Mouse (Mus musculus): ENCODE measurements around the gene Stam. TPM values are rescaled to one million over a fixed set of nuclear protein-coding genes. Genes with fewer than 3 reads are reported as not detected.
"Not testable (repeated sequence)": the region's sequence is repeated elsewhere in the genome, so short reads cannot be mapped to it uniquely, and the experiment has no call there.

The Stam gene
- polyA plus RNA-seq, 1 experiment from 2014 or later = 34.3 TPM

DNA sequence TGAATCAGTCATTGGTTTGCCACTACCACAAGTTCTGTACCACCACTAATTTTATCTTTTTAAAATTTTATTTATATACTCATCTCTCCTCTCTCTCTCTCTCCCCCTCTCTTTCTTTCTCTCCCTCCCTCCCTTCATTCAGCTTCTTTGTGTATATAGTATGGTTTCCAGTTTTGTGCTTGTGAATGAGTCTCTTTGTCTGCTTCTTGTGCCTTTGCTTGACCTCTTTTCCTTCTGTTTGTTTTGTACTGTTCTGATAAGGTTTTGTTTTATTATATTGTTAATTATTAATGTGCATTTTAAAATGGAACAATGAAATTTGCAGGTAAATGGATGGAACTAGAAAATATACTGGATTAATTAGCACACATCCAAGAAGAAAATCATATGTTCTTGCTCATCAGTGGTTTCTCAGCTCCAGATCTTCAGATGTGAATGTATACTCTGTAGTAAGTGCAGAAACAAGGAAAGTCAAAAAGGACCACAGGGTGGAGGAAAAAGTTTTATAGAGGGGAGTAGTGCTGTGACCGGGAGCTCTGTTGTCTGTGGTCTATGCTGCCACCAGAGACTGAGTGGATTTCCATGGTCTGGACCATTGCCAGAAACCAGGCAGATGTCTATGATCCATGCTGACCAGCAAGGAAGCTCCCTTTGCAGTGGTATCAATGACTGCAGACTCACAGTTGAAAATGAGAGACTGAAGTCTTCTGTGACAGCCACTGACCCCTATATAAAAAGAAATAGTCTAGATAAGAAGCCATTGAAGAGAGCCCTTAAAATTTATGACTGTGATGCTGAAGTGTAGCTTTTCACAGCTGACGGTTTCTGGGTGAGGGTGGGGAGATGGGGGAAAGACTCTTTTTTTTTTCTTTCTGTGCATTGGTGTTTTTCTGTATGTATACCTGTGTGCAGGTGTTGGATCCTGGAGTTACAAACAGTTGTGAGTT lies 7.9 kb upstream of the Stam start:
- ATAC-seq (ENCODE audit: low FRiP score, low TSS enrichment) = peak; percentile 85
- no peak overlapping the region for H3K4me2 ChIP-seq (replicated peaks; ENCODE audit: low read depth)
- H3K4me1 ChIP-seq (replicated peaks; ENCODE audit: control insufficient read depth, insufficient read depth) = no peaks in the 10 kb centered on the region
- no peaks in the 10 kb centered on the region for H3K27me3 ChIP-seq (ENCODE audit: control insufficient read depth, insufficient read depth, low read length)
- WGBS = 50% methylated on average over 2 of the region's 2 CpGs
- no peaks in the 10 kb centered on the region for H3K36me3 ChIP-seq (ENCODE audit: control insufficient read depth, insufficient read depth, low read length)
- peak overlapping the region; percentile 36 for H3K27ac ChIP-seq (replicated peaks)
- TF ChIP-seq EP300 (optimal IDR thresholded peaks at IDR 0.05) = no peak
- TF ChIP-seq CTCF (IDR thresholded peaks at IDR 0.05; ENCODE audit: low read depth) = no peak
- no peak overlapping the region for H3K9ac ChIP-seq (ENCODE audit: low read length)
- no peak for DNase-seq (ENCODE audit: low spot score)
- H3K4me3 ChIP-seq (ENCODE audit: low read depth, low read length) = no peak overlapping the region
- H3K9me3 ChIP-seq (ENCODE audit: control insufficient read depth, low read length) = no peaks in the 10 kb centered on the region

- ATAC-seq (ENCODE audit: low FRiP score, low TSS enrichment) (no peak), DNase-seq (ENCODE audit: low spot score) (no peak)
- Histone ChIP-seq H3K4me1 (replicated peaks; ENCODE audit: control insufficient read depth, insufficient read depth) (no peaks in the 10 kb centered on the region), H3K9me3 (ENCODE audit: control insufficient read depth, low read length) (no peaks in the 10 kb centered on the region), H3K27ac (replicated peaks) (no peak overlapping the region), H3K36me3 (ENCODE audit: control insufficient read depth, insufficient read depth, low read length) (no peaks in the 10 kb centered on the region), H3K27me3 (ENCODE audit: control insufficient read depth, insufficient read depth, low read length) (no peaks in the 10 kb centered on the region), H3K9ac (ENCODE audit: low read length) (no peak overlapping the region), H3K4me3 (ENCODE audit: low read depth, low read length) (no peak overlapping the region), H3K4me2 (replicated peaks; ENCODE audit: low read depth) (no peak overlapping the region)
- TF ChIP-seq CTCF (IDR thresholded peaks at IDR 0.05; ENCODE audit: low read depth) = no peak
- TF ChIP-seq EP300 (optimal IDR thresholded peaks at IDR 0.05) = no peak
- WGBS = 94% methylated on average over 2 of the region's 2 CpGs
These were observed 4.9 kb upstream of the Stam start for GRCm38 (mm10) chr2:14069027-14069426.

GRCm38 (mm10) chr2:14070466-14070865 lies 3.4 kb upstream of the Stam start:
- H3K36me3 ChIP-seq (ENCODE audit: control insufficient read depth, insufficient read depth, low read length) = no peaks in the 10 kb centered on the region
- no peak overlapping the region for H3K4me3 ChIP-seq (ENCODE audit: low read depth, low read length)
- ATAC-seq (ENCODE audit: low FRiP score, low TSS enrichment) = no peak
- no peak for TF ChIP-seq CTCF (IDR thresholded peaks at IDR 0.05; ENCODE audit: low read depth)
- TF ChIP-seq EP300 (optimal IDR thresholded peaks at IDR 0.05) = no peak
- H3K4me1 ChIP-seq (replicated peaks; ENCODE audit: control insufficient read depth, insufficient read depth) = peaks cover under 1% of the 10 kb centered on the region; the same call in 1 of the 2 replicates
- no peaks in the 10 kb centered on the region for H3K27me3 ChIP-seq (ENCODE audit: control insufficient read depth, insufficient read depth, low read length)
- no peak for DNase-seq (ENCODE audit: low spot score)
- H3K9me3 ChIP-seq (ENCODE audit: control insufficient read depth, low read length) = no peaks in the 10 kb centered on the region
- H3K9ac ChIP-seq (ENCODE audit: low read length) = no peak overlapping the region
- WGBS = 74% methylated on average over 8 of the region's 8 CpGs
- no peak overlapping the region for H3K27ac ChIP-seq (replicated peaks)
- no peak overlapping the region for H3K4me2 ChIP-seq (replicated peaks; ENCODE audit: low read depth)

GRCm38 (mm10) chr2:14073008-14073361 lies 913 bp upstream of the Stam start:
- Histone ChIP-seq H3K4me2 (replicated peaks; ENCODE audit: low read depth) (peak overlapping the region; percentile 62), H3K27ac (replicated peaks) (peak overlapping the region; percentile 98), H3K4me1 (replicated peaks; ENCODE audit: control insufficient read depth, insufficient read depth) (peaks cover 3% of the 10 kb centered on the region; the same call in 1 of the 2 replicates), H3K27me3 (ENCODE audit: control insufficient read depth, insufficient read depth, low read length) (no peaks in the 10 kb centered on the region), H3K36me3 (ENCODE audit: control insufficient read depth, insufficient read depth, low read length) (no peaks in the 10 kb centered on the region), H3K9ac (ENCODE audit: low read length) (peak overlapping the region; percentile 90), H3K9me3 (ENCODE audit: control insufficient read depth, low read length) (no peaks in the 10 kb centered on the region), H3K4me3 (ENCODE audit: low read depth, low read length) (peak overlapping the region; percentile 94)
- ATAC-seq (ENCODE audit: low FRiP score, low TSS enrichment) (no peak), DNase-seq (ENCODE audit: low spot score) (no peak)
- TF ChIP-seq CTCF (IDR thresholded peaks at IDR 0.05; ENCODE audit: low read depth) (no peak), EP300 (optimal IDR thresholded peaks at IDR 0.05) (no peak)
- 10% methylated on average over 8 of the region's 8 CpGs for WGBS

DNA sequence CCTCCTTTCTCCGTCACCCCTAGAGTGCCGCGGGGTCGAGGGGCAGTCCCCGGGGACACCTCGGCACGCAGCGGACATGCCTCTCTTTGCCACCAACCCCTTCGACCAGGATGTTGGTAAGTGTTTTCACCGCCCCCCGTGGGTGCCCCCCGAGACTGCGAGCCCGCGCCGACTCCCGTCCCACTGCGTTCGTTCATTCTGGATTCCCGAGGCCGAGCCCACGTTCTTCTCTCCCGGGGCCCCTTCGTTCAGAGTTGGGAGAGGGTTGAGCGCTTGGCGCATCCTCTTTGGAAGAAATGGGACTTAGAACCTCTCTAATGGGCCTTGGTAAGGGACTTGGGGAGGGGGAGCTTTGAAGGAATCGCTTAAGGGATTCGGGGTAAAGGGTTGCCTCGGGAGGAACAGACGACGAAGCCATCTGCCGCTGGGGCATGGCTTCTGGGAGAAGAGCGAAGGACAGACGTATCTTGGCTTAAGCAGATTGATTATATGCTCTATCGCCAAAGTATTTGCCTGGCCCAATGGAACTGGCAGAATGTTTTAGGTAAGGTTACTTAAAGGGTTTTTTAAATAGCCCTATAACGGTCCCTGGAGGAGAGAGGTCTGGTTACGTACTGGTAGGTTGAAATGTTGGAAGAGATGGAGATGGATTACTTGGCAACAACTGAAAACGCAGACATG lies 463 bp downstream of the Stam start:
- ATAC-seq (ENCODE audit: low FRiP score, low TSS enrichment) = no peak
- H3K4me1 ChIP-seq (replicated peaks; ENCODE audit: control insufficient read depth, insufficient read depth) = peaks cover 3% of the 10 kb centered on the region; the same call in 1 of the 2 replicates
- under 1% methylated on average over 38 of the region's 38 CpGs for WGBS

GRCm38 (mm10) chr2:14078527-14078926 lies 4.6 kb downstream of the Stam start:
- not testable (repeated sequence) for DNase-seq (ENCODE audit: low spot score); H3K4me2 ChIP-seq (replicated peaks; ENCODE audit: low read depth)
- WGBS = 88% methylated on average over 8 of the region's 9 CpGs

More for the DNA sequence above, 463 bp downstream of the Stam start:
- H3K4me3 ChIP-seq (ENCODE audit: low read depth, low read length) = peak overlapping the region; percentile 94
- peak overlapping the region; percentile 98 for H3K27ac ChIP-seq (replicated peaks)
- H3K4me2 ChIP-seq (replicated peaks; ENCODE audit: low read depth) = peak overlapping the region; percentile 62
- no peaks in the 10 kb centered on the region for H3K9me3 ChIP-seq (ENCODE audit: control insufficient read depth, low read length)
- no peaks in the 10 kb centered on the region for H3K36me3 ChIP-seq (ENCODE audit: control insufficient read depth, insufficient read depth, low read length)
- TF ChIP-seq EP300 (optimal IDR thresholded peaks at IDR 0.05) = no peak
- TF ChIP-seq CTCF (IDR thresholded peaks at IDR 0.05; ENCODE audit: low read depth) = no peak
- no peak for DNase-seq (ENCODE audit: low spot score)
- H3K27me3 ChIP-seq (ENCODE audit: control insufficient read depth, insufficient read depth, low read length) = no peaks in the 10 kb centered on the region
- H3K9ac ChIP-seq (ENCODE audit: low read length) = peak overlapping the region; percentile 90

More at GRCm38 (mm10) chr2:14078527-14078926, 4.6 kb downstream of the Stam start:
- ATAC-seq (ENCODE audit: low FRiP score, low TSS enrichment); H3K9ac ChIP-seq (ENCODE audit: low read length); H3K9me3 ChIP-seq (ENCODE audit: control insufficient read depth, low read length); H3K4me1 ChIP-seq (replicated peaks; ENCODE audit: control insufficient read depth, insufficient read depth); H3K36me3 ChIP-seq (ENCODE audit: control insufficient read depth, insufficient read depth, low read length); H3K27ac ChIP-seq (replicated peaks); H3K4me3 ChIP-seq (ENCODE audit: low read depth, low read length); H3K27me3 ChIP-seq (ENCODE audit: control insufficient read depth, insufficient read depth, low read length): not testable (repeated sequence)

Measured in stomach, postnatal 0 days (tissue).